Mouse (Mus musculus) midbrain, embryonic 16.5 days (tissue): ENCODE data around the gene Psrc1. TPM values are rescaled to one million over a fixed set of nuclear protein-coding genes. Genes with fewer than 3 reads are reported as not detected.

Experiments
- polyA plus RNA-seq: library from polyadenylated mRNA; unstranded; fragments of >200 nt; fragmentation: Nextera tagmentation; extraction: Ambion mirVana; gene quantifications from 2 replicates; pipeline ENCODE4 v1.2.1, GENCODE M21; 2015

Psrc1 gene
- polyA plus RNA-seq, 1 experiment from 2014 or later = 5.2 TPM

Other genes with a start within 250 kb of the Psrc1 start
- 115 and 125 TPM in 2 replicates for gene Gnai3, start 237.7 kb upstream of the Psrc1 start, polyA plus RNA-seq
- 6.1 and 8.3 TPM in 2 replicates for gene Gpr61, start 229.0 kb upstream of the Psrc1 start, polyA plus RNA-seq
- 11.8 and 12.6 TPM in 2 replicates for gene Amigo1, start 197.5 kb upstream of the Psrc1 start, polyA plus RNA-seq
- gene Cyb561d1, start 182.6 kb upstream of the Psrc1 start, polyA plus RNA-seq = 4.6 and 4.8 TPM in 2 replicates
- 23.0 and 23.8 TPM in 2 replicates for gene Atxn7l2, start 172.9 kb upstream of the Psrc1 start, polyA plus RNA-seq
- 0.30 and 0.67 TPM in 2 replicates for gene Sypl2, start 157.2 kb upstream of the Psrc1 start, polyA plus RNA-seq
- 220 and 238 TPM in 2 replicates for gene Psma5, start 126.9 kb upstream of the Psrc1 start, polyA plus RNA-seq
- gene Sort1, start 99.8 kb upstream of the Psrc1 start, polyA plus RNA-seq = 12.4 and 16.2 TPM in 2 replicates
- not detected in 2 replicates for gene Mybphl, start 18.9 kb upstream of the Psrc1 start, polyA plus RNA-seq
- 27.9 and 33.2 TPM in 2 replicates for gene Celsr2, start 31.7 kb downstream of the Psrc1 start, polyA plus RNA-seq
- 217 and 220 TPM in 2 replicates for gene Sars, start 61.4 kb downstream of the Psrc1 start, polyA plus RNA-seq
- gene 1700013F07Rik, start 150.3 kb downstream of the Psrc1 start, polyA plus RNA-seq = 3.1 and 4.4 TPM in 2 replicates
- 20.8 and 21.5 TPM in 2 replicates for gene 5330417C22Rik, start 152.7 kb downstream of the Psrc1 start, polyA plus RNA-seq
- 55.8 and 60.3 TPM in 2 replicates for gene Tmem167b, start 178.6 kb downstream of the Psrc1 start, polyA plus RNA-seq
- 55.5 and 59.1 TPM in 2 replicates for gene Taf13, start 187.9 kb downstream of the Psrc1 start, polyA plus RNA-seq
- gene Wdr47, start 207.4 kb downstream of the Psrc1 start, polyA plus RNA-seq = 124 and 128 TPM in 2 replicates